Mouse (Mus musculus) liver, embryonic 15.5 days (tissue): ENCODE measurements at regions not wholly inside any gene's neighbourhood (a gene's known extent, or its start where the extent isn't known, plus 50 kb on each side); places are given as distances from the start of the nearest gene placed in this dataset.

Experiments used
- ATAC-seq: fragments of 200-750 bp; cut with Nextera tagmentation; 2 replicates; pipeline ENCODE4 v1.8.0; 2017; ENCODE audit warnings: moderate number of reproducible peaks, mild to moderate bottlenecking, moderate library complexity; ENCODE audit not compliant: insufficient read depth
- H3K27ac ChIP-seq: fragments of 300-500 bp; sonication (generic); replicated peaks from 2 replicates; pipeline ENCODE4 v1.5.1; 2015; ENCODE audit warnings: mild to moderate bottlenecking, inconsistent platforms
- H3K27me3 ChIP-seq: fragments of 300-500 bp; sonication (generic); 2 replicates; pipeline ENCODE4 v1.6.1; 2015; ENCODE audit warnings: mild to moderate bottlenecking, inconsistent platforms
- H3K36me3 ChIP-seq: fragments of 300-500 bp; sonication (generic); replicated peaks from 2 replicates; pipeline ENCODE4 v1.6.1; 2015; ENCODE audit warnings: moderate library complexity, mild to moderate bottlenecking, inconsistent platforms
- H3K4me1 ChIP-seq: fragments of 300-500 bp; sonication (generic); replicated peaks from 2 replicates; pipeline ENCODE4 v1.6.1; 2015; ENCODE audit warnings: inconsistent platforms
- H3K4me2 ChIP-seq: fragments of 300-500 bp; sonication (generic); 2 replicates; pipeline ENCODE4 v1.6.1; 2015; ENCODE audit warnings: moderate library complexity, mild to moderate bottlenecking, inconsistent platforms
- H3K4me3 ChIP-seq: fragments of 300-500 bp; sonication (generic); replicated peaks from 2 replicates; pipeline ENCODE4 v1.5.1; 2015; ENCODE audit warnings: mild to moderate bottlenecking, inconsistent platforms
- H3K9ac ChIP-seq: fragments of 300-500 bp; sonication (generic); 2 replicates; pipeline ENCODE4 v1.6.1; 2015; ENCODE audit warnings: moderate library complexity, mild to moderate bottlenecking, inconsistent platforms
- H3K9me3 ChIP-seq: fragments of 300-500 bp; sonication (generic); replicated peaks from 2 replicates; pipeline ENCODE4 v1.6.1; 2016; ENCODE audit warnings: inconsistent platforms
- WGBS: fragments of 180-500 bp; shearing (Covaris S2); methylation state at CpG from one replicate; pipeline ENCODE4 v1.1.7; 2015; ENCODE audit warnings: mixed read lengths; ENCODE audit not compliant: insufficient replicate concordance; 5-methylcytosine and 5-hydroxymethylcytosine counted together

- no peaks in the 10 kb centered on the region for H3K36me3 ChIP-seq
- no peak overlapping the region for H3K4me3 ChIP-seq
- no peaks in the 10 kb centered on the region for H3K4me1 ChIP-seq
- H3K4me2 ChIP-seq, result no peak overlapping the region
- no peak overlapping the region for H3K9ac ChIP-seq
- H3K27ac ChIP-seq, result no peak overlapping the region
- no peaks in the 10 kb centered on the region for H3K9me3 ChIP-seq
- no peak for ATAC-seq
- no peaks in the 10 kb centered on the region for H3K27me3 ChIP-seq
- WGBS, result 53% methylated on average over 8 of the region's 8 CpGs
Measured at GRCm38 (mm10) chr3:118443742-118444332, 118.1 kb upstream of the Dpyd start.

GRCm38 (mm10) chr3:118445360-118445759 lies 116.6 kb upstream of the Dpyd start:
- no peak overlapping the region for H3K27ac ChIP-seq
- 63% methylated on average over 4 of the region's 4 CpGs for WGBS
- no peaks in the 10 kb centered on the region for H3K4me1 ChIP-seq
- H3K9ac ChIP-seq, result no peak overlapping the region
- H3K9me3 ChIP-seq, result no peaks in the 10 kb centered on the region
- no peak overlapping the region for H3K4me2 ChIP-seq
- no peaks in the 10 kb centered on the region for H3K36me3 ChIP-seq
- no peak for ATAC-seq
- H3K4me3 ChIP-seq, result no peak overlapping the region
- H3K27me3 ChIP-seq, result no peaks in the 10 kb centered on the region

GRCm38 (mm10) chr3:118459636-118460035 lies 102.3 kb upstream of the Dpyd start:
- no peak overlapping the region for H3K4me2 ChIP-seq

GRCm38 (mm10) chr3:118465611-118466010 lies 96.3 kb upstream of the Dpyd start:
- no peaks in the 10 kb centered on the region for H3K4me1 ChIP-seq
- ATAC-seq, result no peak
- H3K36me3 ChIP-seq, result no peaks in the 10 kb centered on the region
- H3K9ac ChIP-seq, result no peak overlapping the region
- H3K4me2 ChIP-seq, result no peak overlapping the region
- WGBS, result 75% methylated on average over 2 of the region's 2 CpGs
- no peaks in the 10 kb centered on the region for H3K27me3 ChIP-seq
- H3K9me3 ChIP-seq, result no peaks in the 10 kb centered on the region
- no peak overlapping the region for H3K4me3 ChIP-seq
- no peak overlapping the region for H3K27ac ChIP-seq

More at GRCm38 (mm10) chr3:118459636-118460035, 102.3 kb upstream of the Dpyd start:
- H3K9me3 ChIP-seq, result no peaks in the 10 kb centered on the region
- H3K4me3 ChIP-seq, result no peak overlapping the region
- no peaks in the 10 kb centered on the region for H3K36me3 ChIP-seq
- H3K27me3 ChIP-seq, result no peaks in the 10 kb centered on the region
- H3K27ac ChIP-seq, result no peak overlapping the region
- no peaks in the 10 kb centered on the region for H3K4me1 ChIP-seq
- H3K9ac ChIP-seq, result no peak overlapping the region
- no peak for ATAC-seq
- WGBS, result 62% methylated on average over 2 of the region's 2 CpGs

- no peak overlapping the region for H3K27ac ChIP-seq
- no peaks in the 10 kb centered on the region for H3K4me1 ChIP-seq
- no peak overlapping the region for H3K4me3 ChIP-seq
- H3K9me3 ChIP-seq, result no peaks in the 10 kb centered on the region
- no peak overlapping the region for H3K9ac ChIP-seq
- 52% methylated on average over 10 of the region's 10 CpGs for WGBS
- no peaks in the 10 kb centered on the region for H3K27me3 ChIP-seq
- no peaks in the 10 kb centered on the region for H3K36me3 ChIP-seq
- no peak overlapping the region for H3K4me2 ChIP-seq
- ATAC-seq, result no peak
Measured at GRCm38 (mm10) chr3:118472215-118472799, 89.6 kb upstream of the Dpyd start.

- Histone ChIP-seq H3K27me3 (no peaks in the 10 kb centered on the region), H3K27ac (no peak overlapping the region), H3K4me2 (no peak overlapping the region), H3K36me3 (no peaks in the 10 kb centered on the region), H3K9ac (no peak overlapping the region), H3K4me1 (no peaks in the 10 kb centered on the region), H3K4me3 (no peak overlapping the region), H3K9me3 (no peaks in the 10 kb centered on the region)
- WGBS, result 68% methylated on average over 8 of the region's 8 CpGs
- no peak for ATAC-seq
Measured at GRCm38 (mm10) chr3:118478065-118478464, 83.9 kb upstream of the Dpyd start.

GRCm38 (mm10) chr3:118480515-118481248 lies 81.2 kb upstream of the Dpyd start:
- Histone ChIP-seq H3K27ac (no peak overlapping the region), H3K4me1 (no peaks in the 10 kb centered on the region), H3K27me3 (no peaks in the 10 kb centered on the region), H3K4me2 (no peak overlapping the region), H3K9ac (no peak overlapping the region), H3K36me3 (no peaks in the 10 kb centered on the region), H3K4me3 (no peak overlapping the region), H3K9me3 (no peaks in the 10 kb centered on the region)
- WGBS, result 60% methylated on average over 8 of the region's 8 CpGs
- no peak for ATAC-seq

- Histone ChIP-seq H3K4me3 (no peak overlapping the region), H3K9me3 (no peaks in the 10 kb centered on the region), H3K36me3 (no peaks in the 10 kb centered on the region), H3K27me3 (no peaks in the 10 kb centered on the region), H3K9ac (no peak overlapping the region), H3K27ac (no peak overlapping the region), H3K4me2 (no peak overlapping the region), H3K4me1 (no peaks in the 10 kb centered on the region)
- no peak for ATAC-seq
- WGBS, result 33% methylated on average over 2 of the region's 2 CpGs
Measured at GRCm38 (mm10) chr3:118485966-118486365, 76.0 kb upstream of the Dpyd start.

- Histone ChIP-seq H3K27ac (no peak overlapping the region), H3K9ac (no peak overlapping the region), H3K4me2 (no peak overlapping the region), H3K36me3 (no peaks in the 10 kb centered on the region), H3K9me3 (no peaks in the 10 kb centered on the region), H3K27me3 (no peaks in the 10 kb centered on the region), H3K4me3 (no peak overlapping the region), H3K4me1 (no peaks in the 10 kb centered on the region)
- ATAC-seq, result no peak
- 61% methylated on average over 8 of the region's 8 CpGs for WGBS
Measured at GRCm38 (mm10) chr3:118487408-118487807, 74.5 kb upstream of the Dpyd start.

- no peak overlapping the region for H3K9ac ChIP-seq
- no peak overlapping the region for H3K27ac ChIP-seq
- H3K4me1 ChIP-seq, result no peaks in the 10 kb centered on the region
- no peaks in the 10 kb centered on the region for H3K36me3 ChIP-seq
- WGBS, result 58% methylated on average over 1 of the region's 1 CpGs
- no peak for ATAC-seq
- H3K27me3 ChIP-seq, result no peaks in the 10 kb centered on the region
- H3K4me2 ChIP-seq, result no peak overlapping the region
- no peaks in the 10 kb centered on the region for H3K9me3 ChIP-seq
- H3K4me3 ChIP-seq, result no peak overlapping the region
Measured at GRCm38 (mm10) chr3:118491101-118491500, 70.8 kb upstream of the Dpyd start.

GRCm38 (mm10) chr3:118491871-118492270 lies 70.1 kb upstream of the Dpyd start:
- H3K4me1 ChIP-seq, result no peaks in the 10 kb centered on the region
- H3K9me3 ChIP-seq, result no peaks in the 10 kb centered on the region
- H3K4me3 ChIP-seq, result no peak overlapping the region
- no peak overlapping the region for H3K27ac ChIP-seq
- H3K27me3 ChIP-seq, result no peaks in the 10 kb centered on the region
- H3K4me2 ChIP-seq, result no peak overlapping the region
- 60% methylated on average over 5 of the region's 5 CpGs for WGBS
- no peak for ATAC-seq
- no peak overlapping the region for H3K9ac ChIP-seq
- H3K36me3 ChIP-seq, result no peaks in the 10 kb centered on the region
